In genomic region chr9:88718140-88718539, GRCm38 (mm10) we compare ENCODE assay signal across 9 mouse cellular contexts. TPM values are rescaled to one million over a fixed set of nuclear protein-coding genes. Genes with fewer than 3 reads are reported as not detected.
A peak's percentile ranks its signal among the peaks of the same experiment; 100 is the strongest.
DNase-seq lines count a peak whose midpoint lies in the region; ATAC-seq and TF ChIP-seq lines count a peak whose summit lies in the region.
"Not testable (repeated sequence)": the region's sequence is repeated elsewhere in the genome, so short reads cannot be mapped to it uniquely, and the experiment has no call there.
"Had no signal": no experiment of that assay in that cellular context is flagged by ENCODE, and none has a peak within 500 bp of the region (broad histone marks: within the 10 kb centered on the region; RNA-seq: fewer than 3 reads in every experiment).

No protein-coding gene starts in this region.

- not testable (repeated sequence) for H3K27ac ChIP-seq in forebrain, postnatal 0 days (ENCODE audit: low read depth, low read length); neural tube, embryonic 13.5 days (replicated peaks)

- H3K9ac ChIP-seq in forebrain, postnatal 0 days; neural tube, embryonic 13.5 days: not testable (repeated sequence)

- not testable (repeated sequence) for ATAC-seq in forebrain, postnatal 0 days; neural tube, embryonic 13.5 days (ENCODE audit: low read depth)

- 23% methylated on average over 2 of the region's 2 CpGs for WGBS in forebrain, postnatal 0 days
- WGBS in neural tube, embryonic 13.5 days, result 31% methylated on average over 2 of the region's 2 CpGs

- not testable (repeated sequence) for H3K4me3 ChIP-seq in forebrain, postnatal 0 days (ENCODE audit: low read depth, low read length); neural tube, embryonic 13.5 days

- H3K27me3 ChIP-seq in forebrain, postnatal 0 days (ENCODE audit: insufficient read depth, low read length); neural tube, embryonic 13.5 days: not testable (repeated sequence)

- peak; percentile 19; the same call in 1 of the 2 replicates for TF ChIP-seq CTCF in forebrain, postnatal 0 days (IDR thresholded peaks at IDR 0.05; ENCODE audit: low read depth)

- not testable (repeated sequence) for H3K36me3 ChIP-seq in forebrain, postnatal 0 days (ENCODE audit: insufficient read depth); neural tube, embryonic 13.5 days

- not testable (repeated sequence) for H3K4me1 ChIP-seq in forebrain, postnatal 0 days (ENCODE audit: insufficient read depth); neural tube, embryonic 13.5 days (replicated peaks)

- peak; percentile 40 for DNase-seq in NIH3T3 (ENCODE audit: low read depth)
- peak; percentile 79 for DNase-seq in cerebellum, adult 9-10 months
- peak; percentile 32 for DNase-seq in forebrain, postnatal 0 days
- peak; percentile 42 for DNase-seq in induced T-regulatory cell, adult 2 months (ENCODE audit: low read depth)
- DNase-seq in layer of hippocampus, adult 9-11 months, result peak; percentile 49
- peak; percentile 55 for DNase-seq in lung, postnatal 14 days
- peak; percentile 37 to 49 for DNase-seq in thymus, postnatal 36 days

- H3K4me2 ChIP-seq in forebrain, postnatal 0 days (ENCODE audit: low read depth), result not testable (repeated sequence)
- H3K4me2 ChIP-seq in neural tube, embryonic 13.5 days, result 0 out of 2 replicates have a peak overlapping the region, but pooled peaks have one; percentile 18

- H3K9me3 ChIP-seq in forebrain, postnatal 0 days (ENCODE audit: low read length); neural tube, embryonic 13.5 days: not testable (repeated sequence)

RNA-seq across cellular contexts. Expression of gene Mthfsl, which starts 2.0 kb away (rescaled TPM):
- total RNA-seq in forebrain, postnatal 0 days (2014; rRNA removed), result 11.2 and 14.8 TPM in 2 replicates
- polyA plus RNA-seq in forebrain, postnatal 0 days (2015; fragmentation: Nextera tagmentation; extraction: Ambion mirVana), result 41.8 and 52.8 TPM in 2 replicates
- polyA plus RNA-seq in neural tube, embryonic 13.5 days (2015; fragmentation: Nextera tagmentation; extraction: Ambion mirVana), result 38.5 and 40.5 TPM in 2 replicates

RNA-seq across cellular contexts. Expression of gene Bcl2a1d, which starts 13.6 kb away (rescaled TPM):
- total RNA-seq in forebrain, postnatal 0 days (2014; rRNA removed), result 0.62 TPM in 1 of 2 replicates, not detected in the other
- polyA plus RNA-seq in forebrain, postnatal 0 days (2015; fragmentation: Nextera tagmentation; extraction: Ambion mirVana), result not detected in 2 replicates
- 0.25 TPM in 1 of 2 replicates, not detected in the other for polyA plus RNA-seq in neural tube, embryonic 13.5 days (2015; fragmentation: Nextera tagmentation; extraction: Ambion mirVana)
- polyA plus RNA-seq: midbrain, embryonic 15.5 days had no signal
